Mouse (Mus musculus): ENCODE results near the gene Vax2. TPM values are rescaled to one million over a fixed set of nuclear protein-coding genes. Genes with fewer than 3 reads are reported as not detected.
A peak's percentile ranks its signal among the peaks of the same experiment; 100 is the strongest.

Vax2 gene
- polyA plus RNA-seq (2014; fragmentation: Nextera tagmentation; extraction: Ambion mirVana), result not detected in 2 replicates

DNA sequence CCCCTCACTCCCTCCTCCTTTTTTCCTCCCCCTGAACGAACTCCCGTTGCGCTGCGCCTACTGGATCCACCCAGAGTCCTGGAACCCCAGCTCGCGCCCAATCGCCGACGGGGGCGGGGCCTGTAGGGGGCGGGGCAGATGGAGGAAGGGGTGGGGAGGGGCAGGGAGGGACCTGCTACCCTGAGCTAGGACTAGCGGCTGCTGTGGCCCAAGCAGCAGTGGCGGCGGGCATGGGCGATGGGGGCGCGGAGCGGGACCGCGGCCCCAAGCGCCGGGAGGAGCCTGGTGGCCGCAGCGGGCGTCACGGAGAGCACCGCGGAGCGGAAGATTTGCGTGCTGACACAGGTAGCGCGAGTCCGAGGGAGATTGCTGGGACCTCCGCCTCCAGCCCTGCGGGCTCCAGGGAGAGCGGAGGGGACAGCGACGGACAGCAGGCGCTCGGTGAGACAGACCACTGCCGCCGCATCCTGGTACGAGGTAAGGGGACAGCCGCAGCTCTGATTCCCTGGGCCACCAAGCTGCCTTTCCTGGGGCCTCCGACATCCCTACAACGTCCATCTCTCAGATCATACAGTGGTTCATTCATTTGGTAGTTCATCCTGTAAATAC lies at the start of gene Vax2:
Gene Vax2, plus strand, starts transcription at position 198 of the 609 bp plus-strand sequence.
- Histone ChIP-seq H3K36me3 (ENCODE audit: control insufficient read depth, insufficient read depth, low read length) (no peaks in the 10 kb centered on the region), H3K4me2 (ENCODE audit: low read length) (peak within 1 kb of the TSS; percentile 81), H3K9me3 (ENCODE audit: control insufficient read depth, low read length) (no peaks in the 10 kb centered on the region), H3K27ac (replicated peaks in 1 of 2; ENCODE audit: control insufficient read depth in 1 of 2, insufficient read depth in 1 of 2, low read depth in 2 of 2, low read length in 2 of 2) (no peak within 1 kb of the TSS), H3K4me3 (ENCODE audit: control insufficient read depth in 1 of 2, insufficient read depth in 1 of 2, low read depth in 1 of 2, low read length in 2 of 2) (peak within 1 kb of the TSS; percentile 37 to 48), H3K27me3 (ENCODE audit: control insufficient read depth, insufficient read depth, low read length) (peaks cover 98% of the 10 kb centered on the region), H3K9ac (ENCODE audit: low read length) (no peak within 1 kb of the TSS), H3K4me1 (ENCODE audit: control insufficient read depth in 2 of 2, insufficient read depth in 2 of 2, low read length in 2 of 2) (peaks cover 10 to 13% of the 10 kb centered on the region in 2 experiments)
- WGBS, result under 1% methylated on average over 46 of the region's 46 CpGs
- ATAC-seq (ENCODE audit: insufficient number of reproducible peaks, insufficient read depth, low FRiP score, low read depth), result peak; percentile 67

DNA sequence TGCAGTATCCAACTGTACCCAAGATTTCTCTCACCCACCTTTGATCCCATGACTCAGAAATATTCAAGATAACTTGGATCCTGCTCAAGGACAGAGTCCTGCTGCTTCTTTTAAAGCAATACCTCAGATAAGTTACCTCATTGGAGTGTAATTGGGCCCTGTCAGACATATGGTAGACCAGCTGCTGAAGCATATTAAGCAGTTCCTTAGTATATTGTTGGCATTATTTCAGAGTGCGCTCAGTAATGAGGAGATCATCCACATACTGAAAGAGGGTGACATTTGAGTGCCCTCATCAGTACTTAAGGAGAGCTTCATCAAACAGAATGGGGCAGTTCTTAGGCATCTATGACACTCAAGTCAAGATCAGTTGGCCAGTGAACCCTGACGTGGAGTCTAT lies 46.1 kb upstream of the Vax2 start:
- H3K4me3 ChIP-seq (ENCODE audit: control insufficient read depth in 1 of 2, insufficient read depth in 1 of 2, low read depth in 1 of 2, low read length in 2 of 2), result no peak overlapping the region
- no peak for ATAC-seq (ENCODE audit: insufficient number of reproducible peaks, insufficient read depth, low FRiP score, low read depth)
- no peak overlapping the region for H3K9ac ChIP-seq (ENCODE audit: low read length)
- no peaks in the 10 kb centered on the region for H3K27me3 ChIP-seq (ENCODE audit: control insufficient read depth, insufficient read depth, low read length)
- WGBS, result 81% methylated on average over 2 of the region's 2 CpGs
- no peak overlapping the region for H3K4me2 ChIP-seq (ENCODE audit: low read length)
- H3K4me1 ChIP-seq (ENCODE audit: control insufficient read depth in 2 of 2, insufficient read depth in 2 of 2, low read length in 2 of 2), result no peaks in the 10 kb centered on the region
- H3K36me3 ChIP-seq (ENCODE audit: control insufficient read depth, insufficient read depth, low read length), result no peaks in the 10 kb centered on the region
- H3K27ac ChIP-seq (replicated peaks in 1 of 2; ENCODE audit: control insufficient read depth in 1 of 2, insufficient read depth in 1 of 2, low read depth in 2 of 2, low read length in 2 of 2), result no peak overlapping the region
- H3K9me3 ChIP-seq (ENCODE audit: control insufficient read depth, low read length), result no peaks in the 10 kb centered on the region

- H3K36me3 ChIP-seq (ENCODE audit: control insufficient read depth, insufficient read depth, low read length), result no peaks in the 10 kb centered on the region
- no peaks in the 10 kb centered on the region for H3K9me3 ChIP-seq (ENCODE audit: control insufficient read depth, low read length)
- no peak overlapping the region for H3K9ac ChIP-seq (ENCODE audit: low read length)
- no peak overlapping the region for H3K27ac ChIP-seq (replicated peaks in 1 of 2; ENCODE audit: control insufficient read depth in 1 of 2, insufficient read depth in 1 of 2, low read depth in 2 of 2, low read length in 2 of 2)
- H3K4me1 ChIP-seq (ENCODE audit: control insufficient read depth in 2 of 2, insufficient read depth in 2 of 2, low read length in 2 of 2), result no peaks in the 10 kb centered on the region
- H3K4me2 ChIP-seq (ENCODE audit: low read length), result no peak overlapping the region
- no peak for ATAC-seq (ENCODE audit: insufficient number of reproducible peaks, insufficient read depth, low FRiP score, low read depth)
- H3K4me3 ChIP-seq (ENCODE audit: control insufficient read depth in 1 of 2, insufficient read depth in 1 of 2, low read depth in 1 of 2, low read length in 2 of 2), result no peak overlapping the region
- WGBS, result 6% methylated on average over 4 of the region's 4 CpGs
- no peaks in the 10 kb centered on the region for H3K27me3 ChIP-seq (ENCODE audit: control insufficient read depth, insufficient read depth, low read length)
Observed at GRCm38 (mm10) chr6:83673395-83673794, 37.7 kb upstream of the Vax2 start.

GRCm38 (mm10) chr6:83677757-83678156 lies 33.3 kb upstream of the Vax2 start, which contains the start of gene Cd207:
Gene Cd207 (minus strand): TSS chr6:83677857.
- Histone ChIP-seq H3K4me1 (ENCODE audit: control insufficient read depth in 2 of 2, insufficient read depth in 2 of 2, low read length in 2 of 2) (no peaks in the 10 kb centered on the region), H3K36me3 (ENCODE audit: control insufficient read depth, insufficient read depth, low read length) (no peaks in the 10 kb centered on the region), H3K4me2 (ENCODE audit: low read length) (no peak within 1 kb of the TSS), H3K27ac (replicated peaks in 1 of 2; ENCODE audit: control insufficient read depth in 1 of 2, insufficient read depth in 1 of 2, low read depth in 2 of 2, low read length in 2 of 2) (no peak within 1 kb of the TSS), H3K9me3 (ENCODE audit: control insufficient read depth, low read length) (no peaks in the 10 kb centered on the region), H3K9ac (ENCODE audit: low read length) (no peak within 1 kb of the TSS), H3K4me3 (ENCODE audit: control insufficient read depth in 1 of 2, insufficient read depth in 1 of 2, low read depth in 1 of 2, low read length in 2 of 2) (no peak within 1 kb of the TSS), H3K27me3 (ENCODE audit: control insufficient read depth, insufficient read depth, low read length) (no peaks in the 10 kb centered on the region)
- 67% methylated on average over 4 of the region's 4 CpGs for WGBS
- ATAC-seq (ENCODE audit: insufficient number of reproducible peaks, insufficient read depth, low FRiP score, low read depth), result no peak

DNA sequence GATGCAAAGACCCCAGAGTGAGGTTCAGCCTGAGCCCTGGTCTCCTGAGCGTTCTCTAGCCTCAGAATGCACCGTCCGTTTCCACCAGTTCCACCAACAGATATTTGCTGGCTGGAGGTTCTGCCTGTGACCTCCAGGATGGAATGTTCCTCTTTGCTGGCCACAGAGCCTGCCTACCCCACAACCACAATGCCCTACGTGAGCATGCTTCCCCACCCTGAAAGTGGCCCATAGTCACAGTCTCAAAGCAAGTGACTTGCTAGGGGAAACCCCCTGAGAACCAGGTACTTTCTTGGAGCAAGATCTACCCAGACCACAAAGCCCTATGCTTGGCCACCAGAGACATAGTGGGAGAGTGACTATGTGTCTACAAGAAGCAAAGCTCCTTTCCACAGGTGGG lies 21.7 kb upstream of the Vax2 start:
- Histone ChIP-seq H3K4me3 (ENCODE audit: control insufficient read depth in 1 of 2, insufficient read depth in 1 of 2, low read depth in 1 of 2, low read length in 2 of 2) (no peak overlapping the region), H3K9ac (ENCODE audit: low read length) (no peak overlapping the region), H3K36me3 (ENCODE audit: control insufficient read depth, insufficient read depth, low read length) (no peaks in the 10 kb centered on the region), H3K9me3 (ENCODE audit: control insufficient read depth, low read length) (no peaks in the 10 kb centered on the region), H3K4me1 (ENCODE audit: control insufficient read depth in 2 of 2, insufficient read depth in 2 of 2, low read length in 2 of 2) (no peaks in the 10 kb centered on the region), H3K27me3 (ENCODE audit: control insufficient read depth, insufficient read depth, low read length) (peaks cover 81% of the 10 kb centered on the region), H3K27ac (replicated peaks in 1 of 2; ENCODE audit: control insufficient read depth in 1 of 2, insufficient read depth in 1 of 2, low read depth in 2 of 2, low read length in 2 of 2) (no peak overlapping the region), H3K4me2 (ENCODE audit: low read length) (no peak overlapping the region)
- ATAC-seq (ENCODE audit: insufficient number of reproducible peaks, insufficient read depth, low FRiP score, low read depth), result no peak
- 71% methylated on average over 4 of the region's 4 CpGs for WGBS

DNA sequence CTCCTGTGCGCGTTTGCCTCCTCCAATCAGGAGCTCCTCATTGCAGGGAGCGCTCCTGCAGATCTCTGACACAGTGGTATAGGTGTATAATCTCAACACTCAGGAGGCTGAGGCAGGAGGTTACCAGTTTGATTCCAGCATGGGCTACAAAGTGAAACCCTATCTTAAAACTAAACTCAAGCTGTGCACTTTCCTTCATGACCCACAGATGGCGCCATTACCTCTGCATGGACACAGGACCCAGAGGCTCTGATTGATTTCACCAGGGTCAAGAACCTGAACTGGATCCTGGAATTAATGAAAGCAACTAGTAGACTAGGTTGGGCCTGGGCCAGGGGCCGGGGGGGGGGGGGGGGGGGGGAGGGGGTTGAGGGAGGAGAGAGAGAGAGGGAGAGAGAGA lies 20.8 kb upstream of the Vax2 start:
- no peak for ATAC-seq (ENCODE audit: insufficient number of reproducible peaks, insufficient read depth, low FRiP score, low read depth)
- H3K9ac ChIP-seq (ENCODE audit: low read length), result no peak overlapping the region
- no peaks in the 10 kb centered on the region for H3K9me3 ChIP-seq (ENCODE audit: control insufficient read depth, low read length)
- no peak overlapping the region for H3K27ac ChIP-seq (replicated peaks in 1 of 2; ENCODE audit: control insufficient read depth in 1 of 2, insufficient read depth in 1 of 2, low read depth in 2 of 2, low read length in 2 of 2)
- WGBS, result 20% methylated on average over 4 of the region's 5 CpGs
- H3K36me3 ChIP-seq (ENCODE audit: control insufficient read depth, insufficient read depth, low read length), result no peaks in the 10 kb centered on the region
- H3K27me3 ChIP-seq (ENCODE audit: control insufficient read depth, insufficient read depth, low read length), result peaks cover 86% of the 10 kb centered on the region
- H3K4me3 ChIP-seq (ENCODE audit: control insufficient read depth in 1 of 2, insufficient read depth in 1 of 2, low read depth in 1 of 2, low read length in 2 of 2), result no peak overlapping the region
- H3K4me2 ChIP-seq (ENCODE audit: low read length), result no peak overlapping the region
- no peaks in the 10 kb centered on the region for H3K4me1 ChIP-seq (ENCODE audit: control insufficient read depth in 2 of 2, insufficient read depth in 2 of 2, low read length in 2 of 2)

DNA sequence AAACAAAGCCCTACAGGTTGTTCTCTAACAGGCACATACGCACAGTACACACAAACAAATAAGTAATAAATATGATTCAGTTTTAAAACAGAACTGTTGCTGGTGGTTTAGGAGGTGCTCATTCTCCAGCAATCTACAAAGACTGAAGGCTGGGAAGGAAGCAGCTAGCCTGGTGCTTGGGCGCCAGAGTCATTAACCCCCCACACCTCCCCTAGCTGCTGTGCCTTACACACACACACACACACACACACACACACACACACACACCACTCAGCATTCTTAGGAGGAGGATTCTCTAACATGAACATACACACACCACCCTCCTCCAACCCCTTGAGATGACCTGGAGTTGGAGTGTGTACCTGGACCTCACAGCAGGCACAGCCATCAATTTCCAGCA lies 20.1 kb upstream of the Vax2 start:
- ATAC-seq (ENCODE audit: insufficient number of reproducible peaks, insufficient read depth, low FRiP score, low read depth), result no peak

DNA sequence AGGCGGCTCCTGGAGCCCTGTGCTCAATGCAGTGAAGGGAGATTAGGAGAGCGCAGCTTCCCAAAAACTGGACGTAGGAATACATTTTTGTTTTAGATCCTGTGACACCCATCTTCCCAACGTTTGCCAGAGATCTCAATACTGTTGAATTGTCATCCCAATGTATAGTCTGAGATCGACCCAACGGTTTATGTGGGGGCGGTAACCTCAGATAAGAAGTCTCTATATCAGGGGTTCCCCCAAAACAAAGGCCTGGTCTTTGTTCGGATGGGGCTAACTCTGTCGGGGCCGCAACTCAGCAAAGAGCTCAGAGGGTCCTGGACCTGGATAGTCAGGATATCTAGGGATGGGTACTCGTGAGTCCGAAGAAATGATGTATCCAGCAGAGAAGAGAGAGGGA lies 18.1 kb upstream of the Vax2 start:
- Histone ChIP-seq H3K36me3 (ENCODE audit: control insufficient read depth, insufficient read depth, low read length) (no peaks in the 10 kb centered on the region), H3K9me3 (ENCODE audit: control insufficient read depth, low read length) (no peaks in the 10 kb centered on the region), H3K27ac (replicated peaks in 1 of 2; ENCODE audit: control insufficient read depth in 1 of 2, insufficient read depth in 1 of 2, low read depth in 2 of 2, low read length in 2 of 2) (no peak overlapping the region), H3K4me2 (ENCODE audit: low read length) (no peak overlapping the region), H3K4me3 (ENCODE audit: control insufficient read depth in 1 of 2, insufficient read depth in 1 of 2, low read depth in 1 of 2, low read length in 2 of 2) (no peak overlapping the region), H3K27me3 (ENCODE audit: control insufficient read depth, insufficient read depth, low read length) (peaks cover 96% of the 10 kb centered on the region), H3K4me1 (ENCODE audit: control insufficient read depth in 2 of 2, insufficient read depth in 2 of 2, low read length in 2 of 2) (no peaks in the 10 kb centered on the region), H3K9ac (ENCODE audit: low read length) (no peak overlapping the region)
- ATAC-seq (ENCODE audit: insufficient number of reproducible peaks, insufficient read depth, low FRiP score, low read depth), result no peak
- 1% methylated on average over 12 of the region's 12 CpGs for WGBS

More for the DNA sequence above, 20.1 kb upstream of the Vax2 start:
- H3K9me3 ChIP-seq (ENCODE audit: control insufficient read depth, low read length), result no peaks in the 10 kb centered on the region
- H3K27ac ChIP-seq (replicated peaks in 1 of 2; ENCODE audit: control insufficient read depth in 1 of 2, insufficient read depth in 1 of 2, low read depth in 2 of 2, low read length in 2 of 2), result no peak overlapping the region
- H3K9ac ChIP-seq (ENCODE audit: low read length), result no peak overlapping the region
- no peaks in the 10 kb centered on the region for H3K36me3 ChIP-seq (ENCODE audit: control insufficient read depth, insufficient read depth, low read length)
- 53% methylated on average over 2 of the region's 2 CpGs for WGBS
- H3K4me1 ChIP-seq (ENCODE audit: control insufficient read depth in 2 of 2, insufficient read depth in 2 of 2, low read length in 2 of 2), result no peaks in the 10 kb centered on the region
- no peak overlapping the region for H3K4me3 ChIP-seq (ENCODE audit: control insufficient read depth in 1 of 2, insufficient read depth in 1 of 2, low read depth in 1 of 2, low read length in 2 of 2)
- H3K27me3 ChIP-seq (ENCODE audit: control insufficient read depth, insufficient read depth, low read length), result peaks cover 86% of the 10 kb centered on the region
- H3K4me2 ChIP-seq (ENCODE audit: low read length), result no peak overlapping the region
